Mouse (Mus musculus): ENCODE data around the gene Foxo3. TPM values are rescaled to one million over a fixed set of nuclear protein-coding genes. Genes with fewer than 3 reads are reported as not detected.
A peak's percentile ranks its signal among the peaks of the same experiment; 100 is the strongest.

The Foxo3 gene
- total and polyA plus RNA-seq, 2 experiments from 2014 or later: 5.4 to 51.9 TPM

- no peak for DNase-seq (ENCODE audit: low spot score)
- Histone ChIP-seq H3K4me3 (ENCODE audit: low read depth, low read length) (no peak overlapping the region), H3K9me3 (replicated peaks; ENCODE audit: control insufficient read depth, low read length) (0 out of 2 replicates have a peak, but pooled peaks cover 7% of the 10 kb centered on the region), H3K9ac (replicated peaks; ENCODE audit: low read depth, low read length) (no peak overlapping the region), H3K36me3 (replicated peaks; ENCODE audit: control insufficient read depth, insufficient read depth, low read length) (no peaks in the 10 kb centered on the region), H3K27ac (ENCODE audit: low read depth) (no peak overlapping the region), H3K4me2 (ENCODE audit: low read depth, low read length) (no peak overlapping the region), H3K27me3 (ENCODE audit: control insufficient read depth, insufficient read depth, low read length) (no peaks in the 10 kb centered on the region), H3K4me1 (ENCODE audit: control insufficient read depth, insufficient read depth) (0 out of 2 replicates have a peak, but pooled peaks cover 3% of the 10 kb centered on the region)
- TF ChIP-seq CTCF (IDR thresholded peaks at IDR 0.05; ENCODE audit: low read depth) (no peak), EP300 (IDR thresholded peaks at IDR 0.05; ENCODE audit: low read depth) (no peak)
- ATAC-seq (ENCODE audit: insufficient read depth, low read depth): no peak
- 36% methylated on average over 4 of the region's 4 CpGs for WGBS
Observed at GRCm38 (mm10) chr10:42293877-42294276, 17.3 kb upstream of the Foxo3 start.

GRCm38 (mm10) chr10:42291360-42291759, 14.8 kb upstream of the Foxo3 start:
- Histone ChIP-seq H3K4me3 (ENCODE audit: low read depth, low read length) (no peak overlapping the region), H3K4me2 (ENCODE audit: low read depth, low read length) (no peak overlapping the region), H3K9me3 (replicated peaks; ENCODE audit: control insufficient read depth, low read length) (no peaks in the 10 kb centered on the region), H3K4me1 (ENCODE audit: control insufficient read depth, insufficient read depth) (0 out of 2 replicates have a peak, but pooled peaks cover 3% of the 10 kb centered on the region), H3K27me3 (ENCODE audit: control insufficient read depth, insufficient read depth, low read length) (no peaks in the 10 kb centered on the region), H3K27ac (ENCODE audit: low read depth) (no peak overlapping the region), H3K9ac (replicated peaks; ENCODE audit: low read depth, low read length) (no peak overlapping the region), H3K36me3 (replicated peaks; ENCODE audit: control insufficient read depth, insufficient read depth, low read length) (no peaks in the 10 kb centered on the region)
- no peak for ATAC-seq (ENCODE audit: insufficient read depth, low read depth)
- peak; percentile 35 for DNase-seq (ENCODE audit: low spot score)
- TF ChIP-seq CTCF (IDR thresholded peaks at IDR 0.05; ENCODE audit: low read depth) (peak; percentile 67), EP300 (IDR thresholded peaks at IDR 0.05; ENCODE audit: low read depth) (no peak)
- 62% methylated on average over 5 of the region's 5 CpGs for WGBS

GRCm38 (mm10) chr10:42287666-42288065, 11.1 kb upstream of the Foxo3 start:
- 83% methylated on average over 1 of the region's 1 CpGs for WGBS
- no peaks in the 10 kb centered on the region for H3K27me3 ChIP-seq (ENCODE audit: control insufficient read depth, insufficient read depth, low read length)
- H3K9me3 ChIP-seq (replicated peaks; ENCODE audit: control insufficient read depth, low read length): no peaks in the 10 kb centered on the region

GRCm38 (mm10) chr10:42278307-42278850, 1.8 kb upstream of the Foxo3 start:
- H3K4me1 ChIP-seq (ENCODE audit: control insufficient read depth, insufficient read depth): peaks cover 19% of the 10 kb centered on the region
- H3K9me3 ChIP-seq (replicated peaks; ENCODE audit: control insufficient read depth, low read length): no peaks in the 10 kb centered on the region
- DNase-seq (ENCODE audit: low spot score): peak; percentile 5
- ATAC-seq (ENCODE audit: insufficient read depth, low read depth): no peak
- TF ChIP-seq EP300 (IDR thresholded peaks at IDR 0.05; ENCODE audit: low read depth) (no peak), CTCF (IDR thresholded peaks at IDR 0.05; ENCODE audit: low read depth) (no peak)
- H3K36me3 ChIP-seq (replicated peaks; ENCODE audit: control insufficient read depth, insufficient read depth, low read length): no peaks in the 10 kb centered on the region
- H3K27me3 ChIP-seq (ENCODE audit: control insufficient read depth, insufficient read depth, low read length): no peaks in the 10 kb centered on the region
- peak overlapping the region; percentile 96 for H3K4me2 ChIP-seq (ENCODE audit: low read depth, low read length)
- H3K9ac ChIP-seq (replicated peaks; ENCODE audit: low read depth, low read length): peak overlapping the region; percentile 58
- peak overlapping the region; percentile 98 for H3K27ac ChIP-seq (ENCODE audit: low read depth)
- 2% methylated on average over 33 of the region's 38 CpGs for WGBS
- peak overlapping the region; percentile 65 for H3K4me3 ChIP-seq (ENCODE audit: low read depth, low read length)

More at GRCm38 (mm10) chr10:42287666-42288065, 11.1 kb upstream of the Foxo3 start:
- Histone ChIP-seq H3K27ac (ENCODE audit: low read depth) (no peak overlapping the region), H3K4me3 (ENCODE audit: low read depth, low read length) (no peak overlapping the region), H3K4me2 (ENCODE audit: low read depth, low read length) (no peak overlapping the region), H3K9ac (replicated peaks; ENCODE audit: low read depth, low read length) (no peak overlapping the region), H3K36me3 (replicated peaks; ENCODE audit: control insufficient read depth, insufficient read depth, low read length) (no peaks in the 10 kb centered on the region), H3K4me1 (ENCODE audit: control insufficient read depth, insufficient read depth) (no peaks in the 10 kb centered on the region)
- TF ChIP-seq EP300 (IDR thresholded peaks at IDR 0.05; ENCODE audit: low read depth) (no peak), CTCF (IDR thresholded peaks at IDR 0.05; ENCODE audit: low read depth) (no peak)
- no peak for ATAC-seq (ENCODE audit: insufficient read depth, low read depth)
- no peak for DNase-seq (ENCODE audit: low spot score)

- peak; percentile 88 for ATAC-seq (ENCODE audit: insufficient read depth, low read depth)
- Histone ChIP-seq H3K4me2 (ENCODE audit: low read depth, low read length) (peak overlapping the region; percentile 96), H3K9ac (replicated peaks; ENCODE audit: low read depth, low read length) (peak overlapping the region; percentile 73), H3K4me1 (ENCODE audit: control insufficient read depth, insufficient read depth) (peaks cover 22% of the 10 kb centered on the region), H3K27me3 (ENCODE audit: control insufficient read depth, insufficient read depth, low read length) (no peaks in the 10 kb centered on the region), H3K36me3 (replicated peaks; ENCODE audit: control insufficient read depth, insufficient read depth, low read length) (no peaks in the 10 kb centered on the region), H3K4me3 (ENCODE audit: low read depth, low read length) (peak overlapping the region; percentile 65), H3K27ac (ENCODE audit: low read depth) (peak overlapping the region; percentile 98), H3K9me3 (replicated peaks; ENCODE audit: control insufficient read depth, low read length) (no peaks in the 10 kb centered on the region)
- TF ChIP-seq CTCF (IDR thresholded peaks at IDR 0.05; ENCODE audit: low read depth) (no peak), EP300 (IDR thresholded peaks at IDR 0.05; ENCODE audit: low read depth) (peak; percentile 61)
- peak; percentile 99 for DNase-seq (ENCODE audit: low spot score)
- WGBS: under 1% methylated on average over 73 of the region's 78 CpGs
Observed at GRCm38 (mm10) chr10:42277476-42278306, 1.1 kb upstream of the Foxo3 start.
